Mouse (Mus musculus): ENCODE measurements around the gene Bad.

DNA sequence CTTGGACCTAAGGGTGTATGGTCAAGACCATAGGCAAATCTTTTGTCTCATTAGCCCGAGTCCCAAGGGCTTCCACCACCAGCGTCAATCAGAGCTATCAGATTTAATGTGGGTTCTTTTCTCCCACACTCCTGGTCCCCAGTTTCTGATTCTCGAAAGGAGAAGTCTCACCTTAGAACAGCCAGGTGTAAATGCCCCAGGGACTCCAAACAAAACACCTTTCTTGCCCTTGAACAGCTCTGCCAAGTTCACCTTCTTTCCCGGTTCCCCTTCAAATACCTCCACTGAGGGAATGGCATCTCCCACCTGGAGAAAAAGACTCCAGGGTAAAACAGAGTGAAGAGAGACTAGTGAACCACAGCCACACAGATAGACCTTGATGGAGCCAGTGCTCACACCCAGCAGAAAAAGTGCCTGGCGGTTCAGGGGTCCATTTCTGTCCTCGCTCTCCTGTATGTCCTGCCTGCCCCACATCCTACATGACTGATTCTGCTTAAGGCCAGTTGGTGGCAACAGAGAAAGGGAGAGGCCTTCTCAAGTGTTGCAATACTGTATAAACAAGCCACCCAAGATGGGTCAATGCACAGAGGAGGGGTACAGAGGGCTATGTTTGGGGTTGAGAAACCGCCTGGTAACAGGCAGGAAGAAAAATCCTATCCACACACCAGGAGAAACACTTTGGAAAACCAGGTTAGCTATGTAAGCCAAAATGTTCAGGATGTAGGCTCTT lies 33.7 kb upstream of the Bad start:
- TF ChIP-seq CTCF (IDR thresholded peaks at IDR 0.05; ENCODE audit: insufficient read depth, low read depth, low read length), result no peak
- no peak for TF ChIP-seq POLR2A (IDR thresholded peaks at IDR 0.05; ENCODE audit: insufficient read depth, low read depth, low read length)
